Mouse (Mus musculus) urinary bladder, adult 2 months (tissue): ENCODE measurements around the gene Stra6. TPM values are rescaled to one million over a fixed set of nuclear protein-coding genes. Genes with fewer than 3 reads are reported as not detected.

Experiments used
- polyA plus RNA-seq: library from polyadenylated mRNA; depleted of rRNA; stranded (reverse); fragments of >200 nt; gene quantifications from 2 replicates; pipeline ENCODE4 v1.2.3, GENCODE M21; 2012; rRNA removed

Gene Stra6
- polyA plus RNA-seq, 1 experiment, result 0.50 TPM

Other genes with a start within 250 kb of the Stra6 start
- 5.6 and 6.7 TPM in 2 replicates for gene Arid3b, start 227.0 kb upstream of the Stra6 start, polyA plus RNA-seq
- 69.2 and 74.7 TPM in 2 replicates for gene Ubl7, start 152.8 kb upstream of the Stra6 start, polyA plus RNA-seq
- gene Sema7a, start 123.7 kb upstream of the Stra6 start, polyA plus RNA-seq, result 13.6 and 14.8 TPM in 2 replicates
- 0.36 and 0.37 TPM in 2 replicates for gene Cyp11a1, start 57.4 kb upstream of the Stra6 start, polyA plus RNA-seq
- 0.06 and 0.09 TPM in 2 replicates for gene Ccdc33, start 55.0 kb downstream of the Stra6 start, polyA plus RNA-seq
- gene Islr, start 140.5 kb downstream of the Stra6 start, polyA plus RNA-seq, result 137 and 139 TPM in 2 replicates
- gene Islr2, start 140.5 kb downstream of the Stra6 start, polyA plus RNA-seq, result 0.15 and 0.19 TPM in 2 replicates
- 14.2 and 21.8 TPM in 2 replicates for gene Pml, start 186.0 kb downstream of the Stra6 start, polyA plus RNA-seq
- 60.9 and 66.9 TPM in 2 replicates for gene Stoml1, start 189.4 kb downstream of the Stra6 start, polyA plus RNA-seq
- gene Loxl1, start 249.4 kb downstream of the Stra6 start, polyA plus RNA-seq, result 56.0 and 68.7 TPM in 2 replicates